Mouse (Mus musculus) bone marrow macrophage, adult 2 months (primary cell): Measurements from ENCODE around the gene Nt5m.

ENCODE experiments used
- CTCF ChIP-seq: IDR thresholded peaks from 2 replicates; pipeline ENCODE4 v1.5.1; 2012; ENCODE audit warnings: low read depth, mild to moderate bottlenecking, low read length, moderate library complexity
- POLR2A ChIP-seq: IDR thresholded peaks from 2 replicates; pipeline ENCODE4 v1.6.1; 2012; ENCODE audit warnings: mild to moderate bottlenecking, low read depth, low read length, borderline replicate concordance

- TF ChIP-seq POLR2A (no peak), CTCF (no peak)
Measured at GRCm38 (mm10) chr11:59888151-59888550, 48.9 kb downstream of the Nt5m start.
